Mouse (Mus musculus): ENCODE results near the gene Tlk1. TPM values are rescaled to one million over a fixed set of nuclear protein-coding genes. Genes with fewer than 3 reads are reported as not detected.

The Tlk1 gene
- polyA plus RNA-seq, 1 experiment from 2014 or later = 37.2 TPM

- H3K9ac ChIP-seq (ENCODE audit: low read length) = no peak overlapping the region
- no peak overlapping the region for H3K4me3 ChIP-seq (ENCODE audit: control insufficient read depth in 1 of 2, insufficient read depth in 1 of 2, low read depth in 1 of 2, low read length in 2 of 2)
- no peak overlapping the region for H3K27ac ChIP-seq (replicated peaks in 1 of 2; ENCODE audit: control insufficient read depth in 1 of 2, insufficient read depth in 1 of 2, low read depth in 2 of 2, low read length in 2 of 2)
- no peak for ATAC-seq (ENCODE audit: insufficient number of reproducible peaks, insufficient read depth, low FRiP score, low read depth)
- no peaks in the 10 kb centered on the region; a peak in 1 of 4 replicates for H3K4me1 ChIP-seq (ENCODE audit: control insufficient read depth in 2 of 2, insufficient read depth in 2 of 2, low read length in 2 of 2)
- no peak overlapping the region for H3K4me2 ChIP-seq (ENCODE audit: low read length)
- 55% methylated on average over 1 of the region's 1 CpGs for WGBS
- no peaks in the 10 kb centered on the region for H3K36me3 ChIP-seq (ENCODE audit: control insufficient read depth, insufficient read depth, low read length)
- no peaks in the 10 kb centered on the region for H3K9me3 ChIP-seq (ENCODE audit: control insufficient read depth, low read length)
- no peaks in the 10 kb centered on the region for H3K27me3 ChIP-seq (ENCODE audit: control insufficient read depth, insufficient read depth, low read length)
Measured at GRCm38 (mm10) chr2:70833261-70833660, 7.7 kb upstream of the Tlk1 start.

- Histone ChIP-seq H3K36me3 (ENCODE audit: control insufficient read depth, insufficient read depth, low read length) (no peaks in the 10 kb centered on the region), H3K4me3 (ENCODE audit: control insufficient read depth in 1 of 2, insufficient read depth in 1 of 2, low read depth in 1 of 2, low read length in 2 of 2) (no peak overlapping the region), H3K9me3 (ENCODE audit: control insufficient read depth, low read length) (no peaks in the 10 kb centered on the region), H3K4me2 (ENCODE audit: low read length) (no peak overlapping the region), H3K4me1 (ENCODE audit: control insufficient read depth in 2 of 2, insufficient read depth in 2 of 2, low read length in 2 of 2) (peaks cover 0 to 1% of the 10 kb centered on the region in 2 experiments; a peak in 3 of 4 replicates), H3K27me3 (ENCODE audit: control insufficient read depth, insufficient read depth, low read length) (no peaks in the 10 kb centered on the region), H3K9ac (ENCODE audit: low read length) (no peak overlapping the region), H3K27ac (replicated peaks in 1 of 2; ENCODE audit: control insufficient read depth in 1 of 2, insufficient read depth in 1 of 2, low read depth in 2 of 2, low read length in 2 of 2) (no peak overlapping the region)
- WGBS = 87% methylated on average over 10 of the region's 10 CpGs
- ATAC-seq (ENCODE audit: insufficient number of reproducible peaks, insufficient read depth, low FRiP score, low read depth) = no peak
Measured at GRCm38 (mm10) chr2:70831709-70832350, 6.3 kb upstream of the Tlk1 start.

GRCm38 (mm10) chr2:70830683-70831082 is 5.2 kb upstream of the Tlk1 start:
- no peak overlapping the region for H3K9ac ChIP-seq (ENCODE audit: low read length)
- H3K27me3 ChIP-seq (ENCODE audit: control insufficient read depth, insufficient read depth, low read length) = no peaks in the 10 kb centered on the region
- peaks cover 0 to 8% of the 10 kb centered on the region in 2 experiments; a peak in 3 of 4 replicates for H3K4me1 ChIP-seq (ENCODE audit: control insufficient read depth in 2 of 2, insufficient read depth in 2 of 2, low read length in 2 of 2)
- no peak for ATAC-seq (ENCODE audit: insufficient number of reproducible peaks, insufficient read depth, low FRiP score, low read depth)
- no peak overlapping the region for H3K4me3 ChIP-seq (ENCODE audit: control insufficient read depth in 1 of 2, insufficient read depth in 1 of 2, low read depth in 1 of 2, low read length in 2 of 2)
- no peak overlapping the region for H3K4me2 ChIP-seq (ENCODE audit: low read length)
- no peaks in the 10 kb centered on the region for H3K36me3 ChIP-seq (ENCODE audit: control insufficient read depth, insufficient read depth, low read length)
- 15% methylated on average over 2 of the region's 2 CpGs for WGBS
- no peak overlapping the region for H3K27ac ChIP-seq (replicated peaks in 1 of 2; ENCODE audit: control insufficient read depth in 1 of 2, insufficient read depth in 1 of 2, low read depth in 2 of 2, low read length in 2 of 2)
- no peaks in the 10 kb centered on the region for H3K9me3 ChIP-seq (ENCODE audit: control insufficient read depth, low read length)

GRCm38 (mm10) chr2:70829946-70830610 is 4.5 kb upstream of the Tlk1 start:
- WGBS = 83% methylated on average over 5 of the region's 5 CpGs
- Histone ChIP-seq H3K27ac (replicated peaks in 1 of 2; ENCODE audit: control insufficient read depth in 1 of 2, insufficient read depth in 1 of 2, low read depth in 2 of 2, low read length in 2 of 2) (no peak overlapping the region), H3K4me1 (ENCODE audit: control insufficient read depth in 2 of 2, insufficient read depth in 2 of 2, low read length in 2 of 2) (peaks cover 0 to 8% of the 10 kb centered on the region in 2 experiments; a peak in 3 of 4 replicates), H3K27me3 (ENCODE audit: control insufficient read depth, insufficient read depth, low read length) (no peaks in the 10 kb centered on the region), H3K9ac (ENCODE audit: low read length) (no peak overlapping the region), H3K9me3 (ENCODE audit: control insufficient read depth, low read length) (no peaks in the 10 kb centered on the region), H3K36me3 (ENCODE audit: control insufficient read depth, insufficient read depth, low read length) (no peaks in the 10 kb centered on the region), H3K4me3 (ENCODE audit: control insufficient read depth in 1 of 2, insufficient read depth in 1 of 2, low read depth in 1 of 2, low read length in 2 of 2) (no peak overlapping the region), H3K4me2 (ENCODE audit: low read length) (no peak overlapping the region)
- no peak for ATAC-seq (ENCODE audit: insufficient number of reproducible peaks, insufficient read depth, low FRiP score, low read depth)

- no peak for ATAC-seq (ENCODE audit: insufficient number of reproducible peaks, insufficient read depth, low FRiP score, low read depth)
- H3K4me3 ChIP-seq (ENCODE audit: control insufficient read depth in 1 of 2, insufficient read depth in 1 of 2, low read depth in 1 of 2, low read length in 2 of 2) = no peak overlapping the region
- H3K4me2 ChIP-seq (ENCODE audit: low read length) = no peak overlapping the region
- H3K4me1 ChIP-seq (ENCODE audit: control insufficient read depth in 2 of 2, insufficient read depth in 2 of 2, low read length in 2 of 2) = peaks cover 0 to 17% of the 10 kb centered on the region in 2 experiments; a peak in 3 of 4 replicates
- no peak overlapping the region for H3K27ac ChIP-seq (replicated peaks in 1 of 2; ENCODE audit: control insufficient read depth in 1 of 2, insufficient read depth in 1 of 2, low read depth in 2 of 2, low read length in 2 of 2)
- no peaks in the 10 kb centered on the region for H3K36me3 ChIP-seq (ENCODE audit: control insufficient read depth, insufficient read depth, low read length)
- no peaks in the 10 kb centered on the region for H3K27me3 ChIP-seq (ENCODE audit: control insufficient read depth, insufficient read depth, low read length)
- WGBS = 65% methylated on average over 8 of the region's 8 CpGs
- H3K9ac ChIP-seq (ENCODE audit: low read length) = no peak overlapping the region
- no peaks in the 10 kb centered on the region for H3K9me3 ChIP-seq (ENCODE audit: control insufficient read depth, low read length)
Measured at GRCm38 (mm10) chr2:70827780-70828179, 2.3 kb upstream of the Tlk1 start.

- Histone ChIP-seq H3K4me1 (ENCODE audit: control insufficient read depth in 2 of 2, insufficient read depth in 2 of 2, low read length in 2 of 2) (peaks cover 2 to 28% of the 10 kb centered on the region in 2 experiments), H3K36me3 (ENCODE audit: control insufficient read depth, insufficient read depth, low read length) (no peaks in the 10 kb centered on the region), H3K4me2 (ENCODE audit: low read length) (peak overlapping the region; percentile 77), H3K27me3 (ENCODE audit: control insufficient read depth, insufficient read depth, low read length) (no peaks in the 10 kb centered on the region), H3K27ac (replicated peaks in 1 of 2; ENCODE audit: control insufficient read depth in 1 of 2, insufficient read depth in 1 of 2, low read depth in 2 of 2, low read length in 2 of 2) (0 out of 4 replicates have a peak overlapping the region, but pooled peaks of 1 of the 2 experiments have one; percentile 100), H3K9me3 (ENCODE audit: control insufficient read depth, low read length) (no peaks in the 10 kb centered on the region), H3K4me3 (ENCODE audit: control insufficient read depth in 1 of 2, insufficient read depth in 1 of 2, low read depth in 1 of 2, low read length in 2 of 2) (peak overlapping the region in 1 of 2 experiments; percentile 93; a peak in 1 of 4 replicates), H3K9ac (ENCODE audit: low read length) (peak overlapping the region; percentile 52; the same call in 1 of the 2 replicates)
- 77% methylated on average over 8 of the region's 8 CpGs for WGBS
- ATAC-seq (ENCODE audit: insufficient number of reproducible peaks, insufficient read depth, low FRiP score, low read depth) = no peak
Measured at GRCm38 (mm10) chr2:70826436-70827230, 1.1 kb upstream of the Tlk1 start.

- H3K27ac ChIP-seq (replicated peaks in 1 of 2; ENCODE audit: control insufficient read depth in 1 of 2, insufficient read depth in 1 of 2, low read depth in 2 of 2, low read length in 2 of 2) = peak overlapping the region; percentile 97 to 100
- no peaks in the 10 kb centered on the region for H3K27me3 ChIP-seq (ENCODE audit: control insufficient read depth, insufficient read depth, low read length)
Measured at GRCm38 (mm10) chr2:70824838-70825370, 624 bp downstream of the Tlk1 start.

More at GRCm38 (mm10) chr2:70824838-70825370, 624 bp downstream of the Tlk1 start:
- peak; percentile 49 for ATAC-seq (ENCODE audit: insufficient number of reproducible peaks, insufficient read depth, low FRiP score, low read depth)
- Histone ChIP-seq H3K9ac (ENCODE audit: low read length) (peak overlapping the region; percentile 98), H3K4me1 (ENCODE audit: control insufficient read depth in 2 of 2, insufficient read depth in 2 of 2, low read length in 2 of 2) (peaks cover 2 to 28% of the 10 kb centered on the region in 2 experiments; a peak in 3 of 4 replicates), H3K36me3 (ENCODE audit: control insufficient read depth, insufficient read depth, low read length) (no peaks in the 10 kb centered on the region), H3K9me3 (ENCODE audit: control insufficient read depth, low read length) (no peaks in the 10 kb centered on the region), H3K4me2 (ENCODE audit: low read length) (peak overlapping the region; percentile 77), H3K4me3 (ENCODE audit: control insufficient read depth in 1 of 2, insufficient read depth in 1 of 2, low read depth in 1 of 2, low read length in 2 of 2) (peak overlapping the region; percentile 69 to 93)
- WGBS = under 1% methylated on average over 58 of the region's 59 CpGs
